Comparison of ENCODE assay signal across 27 mouse cellular contexts in genomic region chrX:10770575-10770974, GRCm38 (mm10). TPM values are rescaled to one million over a fixed set of nuclear protein-coding genes. Genes with fewer than 3 reads are reported as not detected.
A peak's percentile ranks its signal among the peaks of the same experiment; 100 is the strongest.
DNase-seq lines count a peak whose midpoint lies in the region; ATAC-seq and TF ChIP-seq lines count a peak whose summit lies in the region.
"Had no signal": no experiment of that assay in that cellular context is flagged by ENCODE, and none has a peak within 500 bp of the region (broad histone marks: within the 10 kb centered on the region; RNA-seq: fewer than 3 reads in every experiment).

No protein-coding gene starts in this region.

- no peak for TF ChIP-seq CTCF in kidney, adult 2 months (conservative IDR thresholded peaks at IDR 0.05; ENCODE audit: insufficient read depth, insufficient read length, low read depth, low read length)
- no peak for TF ChIP-seq CTCF in G1E (IDR thresholded peaks at IDR 0.05; ENCODE audit: low read depth, low read length)

- no peak overlapping the region for H3K27ac ChIP-seq in kidney, adult 2 months (ENCODE audit: insufficient read depth, low read depth, low read length)
- peak overlapping the region; percentile 35 for H3K27ac ChIP-seq in macrophage
- H3K27ac ChIP-seq: forebrain, embryonic 10.5 days; forebrain, embryonic 13.5 days; gastrocnemius, adult 2 months; heart, embryonic 15.5 days; hindbrain, embryonic 10.5 days; hindbrain, embryonic 13.5 days had no signal

- no peaks in the 10 kb centered on the region for H3K4me1 ChIP-seq in kidney, adult 2 months (ENCODE audit: control insufficient read depth, insufficient read depth, low read length)
- H3K4me1 ChIP-seq in G1E (ENCODE audit: insufficient read depth, low read depth, low read length), result no peaks in the 10 kb centered on the region
- H3K4me1 ChIP-seq: forebrain, embryonic 10.5 days; forebrain, embryonic 13.5 days; heart, embryonic 15.5 days; hindbrain, embryonic 10.5 days; hindbrain, embryonic 13.5 days had no signal

- no peak for TF ChIP-seq POLR2A in kidney, adult 2 months (IDR thresholded peaks at IDR 0.05; ENCODE audit: low read depth, low read length)

- H3K36me3 ChIP-seq in kidney, adult 2 months (ENCODE audit: control insufficient read depth, insufficient read depth, low read length), result no peaks in the 10 kb centered on the region
- H3K36me3 ChIP-seq in G1E (replicated peaks), result no peaks in the 10 kb centered on the region
- no peaks in the 10 kb centered on the region for H3K36me3 ChIP-seq in macrophage (ENCODE audit: inconsistent target)
- H3K36me3 ChIP-seq: forebrain, embryonic 10.5 days; heart, embryonic 15.5 days; hindbrain, embryonic 10.5 days; hindbrain, embryonic 13.5 days had no signal

- H3K27me3 ChIP-seq in kidney, adult 2 months (replicated peaks; ENCODE audit: control insufficient read depth, insufficient read depth, low read length), result no peaks in the 10 kb centered on the region
- no peaks in the 10 kb centered on the region for H3K27me3 ChIP-seq in G1E (ENCODE audit: insufficient read depth, low read length)
- H3K27me3 ChIP-seq: forebrain, embryonic 13.5 days; heart, embryonic 15.5 days; hindbrain, embryonic 13.5 days had no signal

- peak; percentile 8 for DNase-seq in kidney, adult 2 months
- DNase-seq in kidney, postnatal 4 days, result no peak
- DNase-seq in G1E (ENCODE audit: low spot score) (no peak), MEL-GATA-1-ER (ENCODE audit: extremely low read depth, low read depth) (peak; percentile 7)
- no peak for DNase-seq in adrenal gland, postnatal 4 days (ENCODE audit: low spot score in 2 of 2)
- DNase-seq in spleen, postnatal 36 days (ENCODE audit: low spot score in 2 of 2), result no peak
- DNase-seq: adrenal gland, postnatal 10 days; adrenal gland, postnatal 36 days; cerebellum, adult 2 months; cerebellum, adult 9-11 months; cerebellum, postnatal 25 days; gastrocnemius, adult 2 months; gastrocnemius, postnatal 14 days; heart, adult 11 months; heart, postnatal 10 days; heart, postnatal 36 days had no signal

- no peaks in the 10 kb centered on the region for H3K9me3 ChIP-seq in G1E (replicated peaks)
- H3K9me3 ChIP-seq: forebrain, embryonic 10.5 days; forebrain, embryonic 13.5 days; heart, embryonic 15.5 days; hindbrain, embryonic 10.5 days; hindbrain, embryonic 13.5 days had no signal

- peak; percentile 85 for ATAC-seq in G1E (ENCODE audit: extremely low read depth, insufficient number of reproducible peaks, low FRiP score, poor library complexity, severe bottlenecking)
- no peak for ATAC-seq in frontal cortex, adult (ENCODE audit: low TSS enrichment)
- ATAC-seq: CD4-positive, CD25-positive, alpha-beta regulatory T cell, adult 4 months; forebrain, embryonic 13.5 days; forebrain, embryonic 16.5 days; hindbrain, embryonic 16.5 days; Patski had no signal

- H3K4me3 ChIP-seq in kidney, adult 2 months (ENCODE audit: insufficient read depth, low read depth, low read length), result no peak overlapping the region
- H3K4me3 ChIP-seq in G1E (ENCODE audit: low read depth, low read length), result no peak overlapping the region
- no peak overlapping the region for H3K4me3 ChIP-seq in macrophage (ENCODE audit: inconsistent target)
- H3K4me3 ChIP-seq: forebrain, embryonic 10.5 days; forebrain, embryonic 13.5 days; gastrocnemius, adult 2 months; heart, embryonic 15.5 days; hindbrain, embryonic 10.5 days; hindbrain, embryonic 13.5 days had no signal

- H3K79me2 ChIP-seq in macrophage (ENCODE audit: inconsistent target), result no peaks in the 10 kb centered on the region

- WGBS in kidney, adult 2 months, result 63% methylated on average over 4 of the region's 4 CpGs
- 53% methylated on average over 4 of the region's 4 CpGs for WGBS in macrophage (ENCODE audit: missing documents)

RNA-seq across cellular contexts. Expression of gene Mid1ip1, which starts 55.8 kb away (rescaled TPM):
- 30.0 and 34.7 TPM in 2 replicates for polyA plus RNA-seq in kidney, adult 2 months (2012; rRNA removed)
- total RNA-seq in G1E (2014; fragmentation: Nextera tagmentation) (14.3 and 15.1 TPM in 2 replicates), G1E (2017) (39.6 and 40.0 TPM in 2 replicates)
- polyA plus RNA-seq in G1E (2012) (59.2 and 60.2 TPM in 2 replicates), macrophage (2018) (59.3 to 119 TPM (median 84.9 TPM) in 3 replicates)
- 10 to 100 TPM in 8 of 26 experiments, 1 to 10 TPM in 18; 3.8 to 22.1 (median 8.3) TPM for total RNA-seq in macrophage (2018; cell fraction: chromatin; rRNA removed)
- 100 to 1,000 TPM in 2 of 26 experiments, 10 to 100 TPM in 24; 36.4 to 103 (median 54.8) TPM for total RNA-seq in macrophage (2018; cell fraction: cytosol; rRNA removed)
- total RNA-seq in macrophage (2018; cell fraction: nucleus; rRNA removed), result 10 to 100 TPM; 15.3 to 75.8 (median 27.1) TPM
- total RNA-seq in adrenal gland, postnatal 4 days (2021), result 10 to 100 TPM; 62.8 to 63.4 TPM

Comparison
In these comparisons a context has a peak if more than half of its experiments do, and no peak if none do; other contexts are left out.
1. DNase-seq: peak in kidney, adult 2 months (single experiment) and MEL-GATA-1-ER (single experiment); none in kidney, postnatal 4 days (0 of 2), G1E (single experiment), adrenal gland, postnatal 4 days (0 of 2) and spleen, postnatal 36 days (0 of 2).